Mouse (Mus musculus) intestine, embryonic 14.5 days (tissue): ENCODE measurements around the gene B3galnt1. TPM values are rescaled to one million over a fixed set of nuclear protein-coding genes. Genes with fewer than 3 reads are reported as not detected.

Experiments used
- ATAC-seq: fragments of 200-750 bp; cut with Nextera tagmentation; replicated peaks from 2 replicates; pipeline ENCODE4 v1.8.0; 2017; ENCODE audit warnings: low read depth, moderate number of reproducible peaks, moderate TSS enrichment, moderate library complexity; ENCODE audit not compliant: low FRiP score, low TSS enrichment
- DNase-seq: peaks from one replicate; pipeline ENCODE4 v3.0.0-alpha.2; 2018; ENCODE audit warnings: low spot score
- H3K27ac ChIP-seq: fragments of 300-500 bp; sonication (generic); 2 replicates; pipeline ENCODE4 v1.5.1; 2014; ENCODE audit warnings: low read depth, mild to moderate bottlenecking, control low read depth
- H3K27me3 ChIP-seq: fragments of 300-500 bp; sonication (generic); replicated peaks from 2 replicates; pipeline ENCODE4 v1.6.1; 2014; ENCODE audit warnings: low read length, control low read depth; ENCODE audit not compliant: control insufficient read depth, insufficient read depth
- H3K36me3 ChIP-seq: fragments of 300-500 bp; sonication (generic); 2 replicates; pipeline ENCODE4 v1.6.1; 2014; ENCODE audit warnings: low read length, control low read depth; ENCODE audit not compliant: control insufficient read depth, insufficient read depth
- H3K4me1 ChIP-seq: fragments of 300-500 bp; sonication (generic); replicated peaks from 2 replicates; pipeline ENCODE4 v1.6.1; 2014; ENCODE audit warnings: low read length, control low read depth, mixed read lengths; ENCODE audit not compliant: control insufficient read depth, insufficient read depth
- H3K4me2 ChIP-seq: fragments of 300-500 bp; sonication (generic); 2 replicates; pipeline ENCODE4 v1.6.1; 2014; ENCODE audit warnings: low read length
- H3K4me3 ChIP-seq: fragments of 300-500 bp; sonication (generic); 2 replicates; pipeline ENCODE4 v1.5.1; 2014; ENCODE audit warnings: low read depth, low read length, control low read depth, mixed read lengths
- H3K9ac ChIP-seq: fragments of 300-500 bp; sonication (generic); 2 replicates; pipeline ENCODE4 v1.6.1; 2014; ENCODE audit warnings: mild to moderate bottlenecking, low read length
- H3K9me3 ChIP-seq: fragments of 300-500 bp; sonication (generic); 2 replicates; pipeline ENCODE4 v1.6.1; 2016; ENCODE audit warnings: low read length, control low read depth; ENCODE audit not compliant: control insufficient read depth
- WGBS: fragments of 180-500 bp; shearing (Covaris S2); extraction: QIAGEN DNeasy Blood & Tissue Kit; methylation state at CpG from one replicate; pipeline ENCODE4 v1.1.7; 2014; 5-methylcytosine and 5-hydroxymethylcytosine counted together
- polyA plus RNA-seq: library from polyadenylated mRNA; unstranded; fragments of >200 nt; fragmentation: Nextera tagmentation; extraction: Ambion mirVana; gene quantifications from 2 replicates; pipeline ENCODE4 v1.2.1, GENCODE M21; 2014

The B3galnt1 gene
- polyA plus RNA-seq, 1 experiment from 2014 or later: 36.5 TPM

DNA sequence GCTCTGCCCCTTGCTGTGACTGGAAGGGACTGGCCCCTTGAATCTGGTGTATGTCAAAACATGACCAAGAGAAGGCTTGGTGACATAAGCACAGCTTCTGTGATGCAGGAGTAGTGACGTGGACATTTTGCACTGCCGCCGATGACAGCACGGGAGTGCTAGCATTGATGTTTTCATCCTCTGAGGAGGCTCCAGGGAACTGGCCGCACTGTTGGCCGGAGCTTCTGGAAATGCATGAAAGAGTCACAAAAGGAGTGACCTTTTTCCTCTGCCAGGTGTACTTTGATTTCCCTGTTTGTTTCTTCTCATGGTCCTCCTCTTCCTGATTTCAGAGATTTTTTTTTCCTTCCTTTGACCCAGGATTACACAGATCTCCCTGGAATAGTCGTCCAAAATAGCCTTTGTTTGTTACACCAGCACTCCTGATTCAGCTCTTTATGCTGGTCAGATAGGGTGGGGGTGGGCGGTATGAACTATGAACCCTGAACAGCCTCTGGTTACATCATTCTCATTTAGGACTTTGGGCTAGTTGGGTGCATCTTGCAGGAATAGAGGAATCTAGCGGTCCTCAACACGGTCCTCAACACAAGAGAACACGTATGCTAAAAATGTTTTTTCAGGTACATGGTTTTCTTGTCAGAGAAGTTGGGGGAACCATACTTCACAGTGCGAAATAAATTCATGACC lies 42.5 kb downstream of the B3galnt1 start:
- Histone ChIP-seq H3K36me3 (no peaks in the 10 kb centered on the region), H3K4me3 (no peak overlapping the region), H3K9me3 (no peaks in the 10 kb centered on the region), H3K27me3 (no peaks in the 10 kb centered on the region), H3K9ac (no peak overlapping the region), H3K4me1 (peaks cover 8% of the 10 kb centered on the region; the same call in 1 of the 2 replicates), H3K27ac (no peak overlapping the region), H3K4me2 (no peak overlapping the region)
- no peak for ATAC-seq
- 83% methylated on average over 12 of the region's 12 CpGs for WGBS
- DNase-seq: no peak

DNA sequence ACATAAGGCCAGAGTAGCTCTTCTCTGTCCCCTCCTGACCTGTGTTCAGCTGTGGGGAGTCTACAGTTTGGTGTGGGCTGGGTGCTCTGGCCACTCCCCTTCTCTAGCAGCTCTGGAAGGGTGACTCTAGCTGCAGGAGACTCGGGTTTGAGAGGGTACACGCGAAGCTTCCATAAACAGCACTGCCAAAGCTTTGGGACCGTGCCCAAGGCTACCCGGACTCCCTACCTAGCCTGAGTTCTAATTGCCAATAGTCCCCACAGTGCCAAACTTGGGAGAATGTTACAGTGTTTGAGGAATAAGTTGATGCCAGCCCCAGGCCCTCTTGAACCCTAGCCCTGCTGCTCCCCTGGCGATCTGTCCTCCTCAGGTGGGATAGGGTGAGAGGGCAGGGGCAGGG lies 43.2 kb downstream of the B3galnt1 start:
- Histone ChIP-seq H3K4me3 (no peak overlapping the region), H3K9me3 (no peaks in the 10 kb centered on the region), H3K36me3 (no peaks in the 10 kb centered on the region), H3K4me1 (peaks cover 8% of the 10 kb centered on the region; the same call in 1 of the 2 replicates), H3K4me2 (no peak overlapping the region), H3K27me3 (no peaks in the 10 kb centered on the region), H3K9ac (no peak overlapping the region), H3K27ac (no peak overlapping the region)
- DNase-seq (no peak), ATAC-seq (no peak)
- 81% methylated on average over 6 of the region's 6 CpGs for WGBS

DNA sequence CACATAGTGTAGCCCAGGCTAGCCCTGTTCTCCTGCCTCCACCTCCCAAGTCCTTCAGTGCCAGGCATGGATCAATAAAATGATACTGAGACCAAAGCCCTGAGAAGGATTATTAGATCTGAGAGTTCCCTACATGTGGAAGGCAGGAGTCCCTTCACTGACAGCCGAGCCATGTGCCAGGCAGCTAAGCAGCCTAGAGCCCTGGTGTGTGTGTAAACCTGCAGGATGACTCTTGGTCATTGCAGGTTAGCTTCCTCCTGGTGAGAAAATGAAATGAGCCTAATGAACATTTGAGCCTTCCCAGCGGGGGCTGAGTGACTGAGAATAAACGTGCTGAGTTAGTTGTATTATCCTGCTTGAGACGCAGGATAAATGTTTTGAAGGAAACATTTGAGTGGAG lies 49.2 kb downstream of the B3galnt1 start:
- H3K4me2 ChIP-seq: no peak overlapping the region
- no peak for ATAC-seq
- no peaks in the 10 kb centered on the region for H3K27me3 ChIP-seq
- H3K9ac ChIP-seq: no peak overlapping the region
- H3K9me3 ChIP-seq: no peaks in the 10 kb centered on the region
- 74% methylated on average over 4 of the region's 4 CpGs for WGBS
- no peak for DNase-seq
- no peak overlapping the region for H3K4me3 ChIP-seq
- no peaks in the 10 kb centered on the region for H3K36me3 ChIP-seq
- H3K4me1 ChIP-seq: no peaks in the 10 kb centered on the region
- no peak overlapping the region for H3K27ac ChIP-seq

DNA sequence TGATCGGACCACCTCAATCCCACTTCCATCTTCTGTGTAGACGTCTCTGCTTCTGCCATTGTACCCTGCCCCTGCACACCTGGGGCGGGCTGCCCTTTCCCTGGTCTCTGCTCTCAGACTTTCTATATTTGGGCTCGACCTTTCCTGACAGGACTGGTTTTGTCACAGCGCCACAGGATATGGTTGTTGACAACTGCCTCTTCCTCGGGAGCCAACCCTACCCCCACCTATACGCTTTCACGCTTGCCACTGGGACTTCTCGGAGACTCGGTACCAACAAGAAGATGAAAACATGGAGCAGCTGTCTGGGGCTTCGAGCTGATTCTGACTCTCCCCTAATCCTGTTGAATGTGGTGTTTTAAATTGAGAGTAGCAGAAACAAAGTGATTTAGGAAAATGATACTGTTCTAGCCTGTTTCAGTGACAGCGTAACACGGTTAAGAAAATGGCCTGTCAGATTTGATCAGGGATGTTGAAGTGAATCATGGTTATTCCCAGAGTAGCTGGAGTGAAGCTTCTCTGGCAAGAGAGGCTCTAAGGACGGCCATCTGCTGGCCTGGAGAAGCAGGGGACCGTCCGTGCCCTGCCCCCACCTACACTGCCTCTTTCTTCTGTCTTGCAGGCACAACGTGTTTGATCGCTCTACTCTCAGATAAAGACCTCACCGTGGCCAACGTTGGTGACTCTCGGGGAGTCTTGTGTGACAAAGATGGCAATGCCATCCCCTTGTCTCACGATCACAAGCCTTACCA lies 49.9 kb downstream of the B3galnt1 start:
- no peaks in the 10 kb centered on the region for H3K9me3 ChIP-seq
- no peak overlapping the region for H3K27ac ChIP-seq
- H3K4me1 ChIP-seq: no peaks in the 10 kb centered on the region
- ATAC-seq: no peak
- no peaks in the 10 kb centered on the region for H3K36me3 ChIP-seq
- WGBS: 77% methylated on average over 22 of the region's 22 CpGs
- no peaks in the 10 kb centered on the region for H3K27me3 ChIP-seq
- DNase-seq: no peak
- H3K4me2 ChIP-seq: no peak overlapping the region
- H3K9ac ChIP-seq: no peak overlapping the region
- no peak overlapping the region for H3K4me3 ChIP-seq

DNA sequence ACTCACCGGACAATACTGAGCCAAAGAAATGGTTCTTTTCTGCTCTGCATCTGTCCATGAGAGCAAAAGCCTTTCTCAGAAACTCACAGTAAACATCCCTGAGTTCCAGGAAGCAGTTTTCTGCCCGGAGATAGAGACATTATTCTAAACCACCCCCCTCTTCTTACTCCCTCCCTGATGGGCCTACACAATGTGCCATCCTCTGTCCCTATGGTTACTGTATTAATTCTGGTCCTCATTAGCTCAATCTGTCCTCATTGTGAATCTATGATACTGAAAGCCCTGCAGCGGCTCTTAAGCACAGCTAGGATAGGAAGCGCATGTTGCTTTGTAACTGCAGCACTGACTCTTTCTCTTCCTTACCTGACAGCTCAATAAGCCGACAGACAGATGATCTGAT lies 53.7 kb downstream of the B3galnt1 start:
- Histone ChIP-seq H3K27ac (no peak overlapping the region), H3K27me3 (no peaks in the 10 kb centered on the region), H3K36me3 (no peaks in the 10 kb centered on the region), H3K4me2 (no peak overlapping the region), H3K4me1 (no peaks in the 10 kb centered on the region), H3K4me3 (no peak overlapping the region), H3K9ac (no peak overlapping the region), H3K9me3 (no peaks in the 10 kb centered on the region)
- DNase-seq (no peak), ATAC-seq (no peak)
- 74% methylated on average over 5 of the region's 5 CpGs for WGBS

DNA sequence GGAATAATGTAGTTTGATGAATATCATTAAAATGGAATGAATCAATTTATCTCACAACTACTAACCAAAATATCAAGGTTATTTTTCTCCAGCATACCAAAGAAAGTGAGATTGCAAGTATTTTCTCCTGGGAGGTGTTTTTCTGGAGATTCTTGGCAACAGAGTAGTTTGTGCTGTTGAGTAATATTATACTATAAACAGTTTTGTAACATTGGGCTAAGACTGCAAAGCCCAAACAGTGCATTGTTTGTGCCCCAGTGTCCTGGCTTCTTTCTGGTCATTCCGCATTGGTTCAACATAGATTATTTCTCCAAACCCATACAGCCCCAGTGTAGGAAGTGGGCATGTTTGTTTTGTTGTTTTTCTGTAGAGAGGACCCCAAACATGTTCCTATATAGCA lies 55.0 kb downstream of the B3galnt1 start:
- Histone ChIP-seq H3K9ac (no peak overlapping the region), H3K36me3 (no peaks in the 10 kb centered on the region), H3K4me3 (no peak overlapping the region), H3K4me1 (no peaks in the 10 kb centered on the region; the same call in 1 of the 2 replicates), H3K4me2 (no peak overlapping the region), H3K9me3 (no peaks in the 10 kb centered on the region), H3K27ac (no peak overlapping the region), H3K27me3 (no peaks in the 10 kb centered on the region)
- DNase-seq (no peak), ATAC-seq (no peak)
- WGBS: 89% methylated on average over 1 of the region's 1 CpGs

DNA sequence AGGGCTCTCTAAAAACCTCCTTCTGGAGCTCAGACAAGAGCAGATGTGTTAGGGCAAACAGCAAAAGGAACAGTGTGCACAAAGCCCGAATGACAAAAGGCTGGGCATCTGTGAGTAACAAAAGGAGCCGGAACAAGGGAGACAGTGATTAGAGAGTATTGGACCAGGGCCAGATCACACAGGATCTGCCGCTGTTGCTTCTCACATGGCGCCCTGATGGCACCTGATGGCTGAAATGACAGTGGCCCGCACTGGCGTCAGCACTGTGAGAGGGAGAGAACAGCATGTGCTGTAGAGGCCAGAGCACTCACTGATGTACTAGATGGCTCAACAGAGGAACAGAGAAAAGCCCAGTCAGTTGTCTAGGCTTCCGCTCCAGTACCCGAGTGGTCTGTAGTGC lies 55.8 kb downstream of the B3galnt1 start:
- no peak overlapping the region for H3K27ac ChIP-seq
- no peak overlapping the region for H3K9ac ChIP-seq
- H3K4me1 ChIP-seq: no peaks in the 10 kb centered on the region; the same call in 1 of the 2 replicates
- H3K36me3 ChIP-seq: no peaks in the 10 kb centered on the region
- H3K9me3 ChIP-seq: no peaks in the 10 kb centered on the region
- no peaks in the 10 kb centered on the region for H3K27me3 ChIP-seq
- no peak for ATAC-seq
- H3K4me2 ChIP-seq: no peak overlapping the region
- H3K4me3 ChIP-seq: no peak overlapping the region
- no peak for DNase-seq
- WGBS: 86% methylated on average over 8 of the region's 8 CpGs

DNA sequence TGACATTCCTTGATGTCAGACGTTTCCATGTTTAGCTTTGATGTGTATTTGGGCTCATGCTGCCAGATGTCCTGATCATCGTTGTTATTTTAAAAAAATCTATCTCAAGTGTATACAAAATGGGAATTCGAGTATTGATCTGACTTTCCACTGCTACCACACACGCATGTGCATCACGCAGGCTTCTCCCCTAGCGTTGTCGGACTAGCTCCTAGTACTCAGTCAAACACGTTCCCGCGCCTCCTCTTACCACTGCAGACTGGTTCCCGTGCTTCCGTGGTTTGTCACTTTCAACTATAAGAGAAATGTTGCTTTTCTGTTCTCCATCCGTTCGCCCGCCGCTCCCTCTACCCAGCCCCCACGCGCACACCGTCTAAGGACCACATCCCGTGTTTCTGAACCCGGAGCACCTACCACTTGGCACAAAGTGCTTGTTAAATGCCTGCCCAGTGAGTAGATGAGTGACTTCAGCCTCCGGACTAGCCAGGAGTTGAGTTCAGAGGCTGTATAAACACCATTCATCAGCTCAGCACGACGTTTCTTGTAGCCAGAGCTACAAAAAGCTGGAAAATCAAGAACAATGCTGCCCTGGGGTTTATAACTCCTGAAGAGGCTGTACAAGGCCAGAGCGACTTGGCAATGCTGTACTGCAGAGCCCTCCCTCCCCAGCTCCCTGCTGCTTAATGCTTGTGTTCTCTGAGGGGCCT lies 62.7 kb downstream of the B3galnt1 start:
- 37% methylated on average over 25 of the region's 25 CpGs for WGBS
- no peak for ATAC-seq
- Histone ChIP-seq H3K36me3 (no peaks in the 10 kb centered on the region), H3K4me3 (no peak overlapping the region), H3K4me2 (peak overlapping the region; percentile 7; the same call in 1 of the 2 replicates), H3K27me3 (no peaks in the 10 kb centered on the region), H3K27ac (peak overlapping the region; percentile 57; the same call in 1 of the 2 replicates), H3K4me1 (peaks cover 13% of the 10 kb centered on the region), H3K9me3 (no peaks in the 10 kb centered on the region), H3K9ac (no peak overlapping the region)
- DNase-seq: no peak
